Mouse (Mus musculus): Measurements from ENCODE around the gene Fam178b. TPM values are rescaled to one million over a fixed set of nuclear protein-coding genes. Genes with fewer than 3 reads are reported as not detected.
"Not testable (repeated sequence)": the region's sequence is repeated elsewhere in the genome, so short reads cannot be mapped to it uniquely, and the experiment has no call there.

Fam178b gene
- polyA plus RNA-seq, 1 experiment from 2014 or later = not detected

DNA sequence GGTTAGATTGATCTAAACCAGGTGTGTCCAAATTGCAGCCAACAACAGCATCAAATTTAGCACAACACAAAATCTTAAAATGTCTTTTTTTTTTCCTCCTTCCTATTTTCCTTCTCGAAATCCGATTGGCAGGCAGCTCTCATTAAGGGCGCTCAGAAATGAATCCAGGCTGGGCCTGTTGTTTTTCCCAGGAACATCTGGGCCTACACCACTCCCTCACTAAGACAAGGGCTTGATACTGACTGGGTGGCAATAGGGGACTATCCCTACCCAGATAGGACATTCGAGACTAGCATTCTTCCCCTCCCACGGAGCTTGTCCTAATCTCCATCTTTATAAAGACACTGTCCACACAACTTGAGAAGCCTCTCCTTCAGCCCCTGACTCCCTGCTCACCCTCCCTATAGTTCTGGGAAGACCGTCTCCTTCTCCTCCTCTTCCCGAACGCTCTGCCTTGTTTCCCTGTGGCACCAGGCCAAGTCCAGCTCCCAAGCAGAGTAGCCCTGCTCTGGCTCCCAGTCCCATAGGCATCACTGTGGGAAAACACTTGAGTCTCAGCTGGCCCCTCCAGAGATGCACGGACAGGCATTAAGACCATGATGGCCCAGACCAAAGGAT lies 134.9 kb downstream of the Fam178b start:
- Histone ChIP-seq H3K27ac (no peak overlapping the region), H3K4me3 (ENCODE audit: inconsistent target) (no peak overlapping the region), H3K36me3 (ENCODE audit: inconsistent target) (peaks cover 18% of the 10 kb centered on the region; the same call in 1 of the 2 replicates), H3K79me2 (ENCODE audit: inconsistent target) (peaks cover 16% of the 10 kb centered on the region; the same call in 1 of the 2 replicates)
- WGBS (ENCODE audit: missing documents) = 90% methylated on average over 9 of the region's 9 CpGs

DNA sequence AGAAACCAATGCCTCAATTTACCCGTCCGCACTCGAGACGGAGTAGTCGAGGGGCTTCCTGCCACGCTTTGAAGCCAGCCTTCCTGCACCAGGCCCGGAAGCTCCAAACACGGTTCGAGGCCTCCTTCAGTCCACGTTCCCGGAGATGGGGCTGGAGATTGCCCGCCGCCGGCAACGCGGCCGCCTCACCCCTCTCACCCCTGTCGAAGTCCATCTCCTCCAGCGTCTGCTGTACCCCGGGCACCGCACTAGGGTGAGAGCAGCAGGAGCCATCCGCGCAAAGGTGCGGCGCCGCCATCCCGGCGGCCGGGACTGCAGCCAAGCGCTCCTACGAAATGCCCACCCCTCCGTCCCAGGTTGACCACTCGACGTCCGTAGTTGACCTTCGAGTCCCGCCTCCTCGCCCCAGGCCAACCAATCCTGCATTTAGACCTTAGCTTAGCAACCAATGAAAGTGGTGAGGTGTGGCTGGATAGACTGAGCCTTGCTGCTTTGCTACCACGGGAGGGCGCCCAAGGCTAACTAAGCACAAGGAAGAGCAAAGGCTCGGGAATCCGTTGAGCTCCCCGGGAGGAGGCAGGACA lies 136.0 kb downstream of the Fam178b start, which contains the start of gene Ankrd39:
Gene Ankrd39, minus strand, starts transcription at position 558 of the 584 bp plus-strand sequence.
- Histone ChIP-seq H3K27ac (0 out of 2 replicates have a peak within 1 kb of the TSS, but pooled peaks have one; percentile 4), H3K79me2 (ENCODE audit: inconsistent target) (peaks cover 16% of the 10 kb centered on the region; the same call in 1 of the 2 replicates), H3K36me3 (ENCODE audit: inconsistent target) (peaks cover 7% of the 10 kb centered on the region; the same call in 1 of the 2 replicates), H3K4me3 (ENCODE audit: inconsistent target) (peak within 1 kb of the TSS; percentile 69)
- under 1% methylated on average over 43 of the region's 43 CpGs for WGBS (ENCODE audit: missing documents)

DNA sequence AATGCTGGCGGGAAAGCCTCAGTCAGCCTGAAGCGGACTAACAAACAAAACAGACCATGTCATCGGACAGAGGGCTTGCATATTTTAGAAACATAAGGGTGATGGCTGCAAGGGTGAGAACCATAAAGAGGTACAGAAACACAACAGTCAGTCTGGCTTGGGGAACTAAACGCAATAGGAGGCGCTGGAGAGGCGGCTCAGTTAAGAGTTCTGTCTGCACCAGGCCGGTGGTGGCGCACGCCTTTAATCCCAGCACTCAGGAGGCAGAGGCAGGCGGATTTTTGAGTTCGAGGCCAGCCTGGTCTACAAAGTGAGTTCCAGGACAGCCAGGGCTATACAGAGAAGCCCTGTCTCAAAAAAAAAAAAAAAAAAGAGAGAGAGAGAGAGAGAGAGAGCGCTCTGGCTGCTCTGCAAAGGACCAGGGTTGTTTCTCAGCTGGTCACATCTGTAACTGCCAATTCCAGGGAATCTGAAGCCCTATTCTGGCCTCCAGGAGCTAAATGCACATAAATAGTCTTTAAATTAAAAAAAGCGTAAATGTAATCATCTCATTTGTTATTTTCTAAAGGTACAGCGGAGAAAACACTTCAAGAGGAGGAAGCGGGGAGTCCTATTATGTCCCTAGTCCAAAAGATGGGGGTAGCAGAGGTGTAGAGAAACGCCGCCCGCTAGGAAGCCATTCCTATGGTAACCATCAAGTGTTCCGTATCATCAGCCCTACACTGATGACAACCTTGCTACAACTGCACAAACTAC lies 137.0 kb downstream of the Fam178b start:
- Histone ChIP-seq H3K79me2 (ENCODE audit: inconsistent target) (peaks cover 16% of the 10 kb centered on the region; the same call in 1 of the 2 replicates), H3K36me3 (ENCODE audit: inconsistent target) (peaks cover 7% of the 10 kb centered on the region; the same call in 1 of the 2 replicates), H3K4me3 (ENCODE audit: inconsistent target) (peak overlapping the region; percentile 69), H3K27ac (no peak overlapping the region)
- 62% methylated on average over 12 of the region's 19 CpGs for whole genome bisulfite sequencing (ENCODE audit: missing documents)

DNA sequence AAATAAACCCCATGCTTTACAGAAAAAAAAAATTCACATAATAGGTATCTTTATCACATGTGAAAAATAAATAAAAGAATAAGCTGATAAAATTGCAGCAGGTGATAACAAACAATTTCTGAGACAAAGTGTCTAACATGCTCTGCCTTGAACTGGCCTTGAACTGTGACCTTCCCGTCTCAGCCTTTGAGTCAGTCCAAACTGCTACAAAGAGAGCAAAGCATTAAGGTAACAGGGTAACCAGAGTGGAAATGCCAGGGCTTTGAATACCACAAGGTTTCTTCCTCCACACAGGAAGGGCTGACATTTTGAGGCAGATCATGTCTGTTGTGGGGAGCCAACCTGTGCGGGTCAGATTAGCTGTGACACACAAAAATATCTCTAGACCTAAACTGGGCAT lies 137.6 kb downstream of the Fam178b start:
- WGBS (ENCODE audit: missing documents) = 72% methylated on average over 2 of the region's 2 CpGs
- Histone ChIP-seq H3K27ac (no peak overlapping the region), H3K36me3 (ENCODE audit: inconsistent target) (peaks cover 12% of the 10 kb centered on the region; the same call in 1 of the 2 replicates)

DNA sequence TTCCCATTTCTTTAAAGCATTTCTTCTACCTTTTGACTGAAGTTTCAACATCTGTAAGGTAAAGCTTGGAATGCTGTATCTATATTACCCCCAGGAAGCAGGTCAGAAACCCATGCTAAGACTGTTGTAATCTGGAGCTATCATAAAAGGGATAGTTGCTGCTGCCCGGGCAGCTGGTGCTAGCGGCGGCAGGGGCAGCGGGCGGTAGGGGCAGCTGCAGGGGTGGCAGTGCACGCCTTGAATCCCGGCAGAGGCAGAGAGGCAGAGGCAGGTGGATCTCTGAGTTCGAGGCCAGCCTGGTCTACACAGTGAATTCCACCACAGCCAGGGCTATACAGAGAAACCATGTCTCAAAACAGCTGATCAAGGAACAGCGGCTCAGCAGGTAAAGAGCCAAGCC lies 140.1 kb downstream of the Fam178b start:
- Histone ChIP-seq H3K79me2 (ENCODE audit: inconsistent target) (peaks cover 16% of the 10 kb centered on the region; the same call in 1 of the 2 replicates), H3K36me3 (ENCODE audit: inconsistent target) (peaks cover 28% of the 10 kb centered on the region), H3K27ac (no peak overlapping the region), H3K4me3 (ENCODE audit: inconsistent target) (no peak overlapping the region)
- WGBS (ENCODE audit: missing documents) = 92% methylated on average over 8 of the region's 9 CpGs

More for the DNA sequence above, 137.6 kb downstream of the Fam178b start:
- Histone ChIP-seq H3K4me3 (ENCODE audit: inconsistent target) (no peak overlapping the region), H3K79me2 (ENCODE audit: inconsistent target) (peaks cover 16% of the 10 kb centered on the region; the same call in 1 of the 2 replicates)

DNA sequence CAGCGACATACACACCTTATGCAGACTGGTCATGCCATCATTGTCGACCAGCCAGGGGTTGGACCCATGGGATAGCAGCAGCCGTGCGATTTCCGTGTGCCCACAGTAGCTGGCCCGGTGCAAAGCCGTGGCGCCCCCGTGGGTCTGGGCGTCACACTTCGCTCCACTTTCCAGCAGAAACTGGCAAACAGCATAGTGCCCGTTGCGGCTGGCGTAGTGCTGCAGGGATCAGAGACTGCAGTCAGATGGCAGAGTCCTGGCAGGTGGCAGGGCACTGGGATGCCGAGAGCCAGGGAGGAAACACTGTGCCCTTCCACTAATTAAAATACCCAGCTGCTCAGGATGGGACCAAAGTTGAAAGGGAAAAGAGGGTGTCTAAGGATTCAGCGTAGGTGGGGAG lies 141.1 kb downstream of the Fam178b start:
- H3K4me3 ChIP-seq (ENCODE audit: inconsistent target) = no peak overlapping the region
- peaks cover 16% of the 10 kb centered on the region; the same call in 1 of the 2 replicates for H3K79me2 ChIP-seq (ENCODE audit: inconsistent target)
- WGBS (ENCODE audit: missing documents) = 95% methylated on average over 16 of the region's 16 CpGs
- H3K27ac ChIP-seq = no peak overlapping the region
- peaks cover 28% of the 10 kb centered on the region for H3K36me3 ChIP-seq (ENCODE audit: inconsistent target)

DNA sequence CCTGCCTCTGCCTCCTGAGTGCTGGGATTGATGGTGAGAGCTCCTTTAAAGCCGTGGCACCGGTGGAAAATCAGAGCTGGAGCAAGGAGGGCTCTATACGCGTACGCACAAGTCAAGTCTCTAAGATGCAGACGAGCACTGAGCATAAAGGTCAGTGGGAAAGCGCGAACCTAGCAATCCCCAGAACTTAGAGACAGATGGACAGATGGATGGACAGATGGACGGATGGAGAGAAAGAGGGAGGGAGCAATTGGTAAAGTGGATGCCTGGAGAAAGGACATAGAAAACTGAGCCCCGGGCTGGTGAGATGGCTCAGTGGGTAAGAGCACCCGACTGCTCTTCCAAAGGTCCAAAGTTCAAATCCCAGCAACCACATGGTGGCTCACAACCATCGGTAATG lies 142.2 kb downstream of the Fam178b start:
- 99% methylated on average over 11 of the region's 12 CpGs for WGBS (ENCODE audit: missing documents)
- peaks cover 8% of the 10 kb centered on the region; the same call in 1 of the 2 replicates for H3K79me2 ChIP-seq (ENCODE audit: inconsistent target)
- H3K36me3 ChIP-seq (ENCODE audit: inconsistent target) = peaks cover 28% of the 10 kb centered on the region
- H3K27ac ChIP-seq = no peak overlapping the region
- H3K4me3 ChIP-seq (ENCODE audit: inconsistent target) = no peak overlapping the region

DNA sequence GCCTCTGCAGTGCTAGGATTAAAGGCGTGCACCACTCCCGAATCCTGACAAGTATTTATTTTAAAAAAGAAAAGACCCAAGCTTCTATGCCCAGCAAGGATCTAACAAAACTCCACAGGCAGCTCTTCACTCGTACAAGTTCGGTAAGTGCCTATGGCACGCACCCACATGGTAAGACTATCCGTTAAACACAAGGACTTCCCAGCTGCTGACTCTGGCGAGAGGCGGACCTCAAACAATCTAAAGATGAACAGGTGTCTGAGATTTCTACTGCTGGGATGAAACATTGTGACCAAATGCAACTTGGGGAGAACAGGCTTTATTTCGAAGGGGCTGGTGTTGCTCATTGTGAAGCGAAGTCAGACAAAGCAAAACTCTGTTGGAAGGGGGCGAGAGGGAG lies 142.9 kb downstream of the Fam178b start:
- no peak overlapping the region for H3K4me3 ChIP-seq (ENCODE audit: inconsistent target)
- H3K36me3 ChIP-seq (ENCODE audit: inconsistent target) = peaks cover 28% of the 10 kb centered on the region
- H3K27ac ChIP-seq = no peak overlapping the region
- H3K79me2 ChIP-seq (ENCODE audit: inconsistent target) = peaks cover under 1% of the 10 kb centered on the region; the same call in 1 of the 2 replicates
- WGBS (ENCODE audit: missing documents) = 93% methylated on average over 11 of the region's 11 CpGs

DNA sequence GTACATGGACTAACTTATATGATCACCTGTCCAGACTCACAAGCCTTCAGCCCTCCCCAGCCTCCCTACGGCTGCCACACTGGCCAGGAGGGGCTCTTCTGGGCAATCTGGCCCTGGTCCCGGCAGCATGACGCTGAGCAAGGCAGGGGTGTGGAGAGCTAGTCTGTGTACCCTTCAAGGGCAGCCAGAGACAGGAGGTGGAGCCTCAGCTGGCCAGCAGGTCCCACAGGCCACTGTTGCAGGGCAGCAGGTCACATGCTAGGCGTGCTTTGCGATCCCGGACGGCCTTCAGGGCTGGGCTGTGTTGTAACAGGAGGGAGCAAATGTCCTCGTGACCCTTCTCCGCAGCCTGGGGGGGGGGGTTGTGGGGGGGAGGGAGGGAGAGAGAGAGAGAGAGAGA lies 143.8 kb downstream of the Fam178b start, which contains the start of gene Gm42417:
Gene Gm42417, minus strand, starts transcription at position 244 of the 400 bp plus-strand sequence.
- Histone ChIP-seq H3K4me3 (ENCODE audit: inconsistent target) (no peak within 1 kb of the TSS), H3K79me2 (ENCODE audit: inconsistent target) (no peaks in the 10 kb centered on the region), H3K27ac (no peak within 1 kb of the TSS), H3K36me3 (ENCODE audit: inconsistent target) (peaks cover 28% of the 10 kb centered on the region)
- WGBS (ENCODE audit: missing documents) = 94% methylated on average over 7 of the region's 9 CpGs

DNA sequence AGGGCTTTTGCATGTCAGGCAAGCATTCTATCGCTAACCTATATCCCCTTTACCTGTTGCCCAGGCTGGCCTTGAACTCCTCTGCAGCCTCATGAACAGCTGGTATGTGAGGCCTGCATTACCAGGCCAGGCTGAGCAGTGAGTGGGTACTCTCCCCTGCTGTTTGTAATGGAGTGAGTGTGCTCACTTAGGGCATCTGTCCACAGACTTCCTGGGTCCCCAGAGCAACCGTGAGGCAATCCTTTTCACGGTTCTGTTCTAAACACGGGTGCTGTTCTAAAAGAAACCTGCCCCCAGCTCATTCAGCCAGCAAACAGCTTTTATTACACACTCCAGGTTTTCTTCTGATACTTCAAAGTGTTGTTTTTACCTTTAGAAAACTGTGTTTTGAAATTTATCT lies 144.3 kb downstream of the Fam178b start:
- no peaks in the 10 kb centered on the region for H3K79me2 ChIP-seq (ENCODE audit: inconsistent target)
- WGBS (ENCODE audit: missing documents) = 76% methylated on average over 4 of the region's 4 CpGs
- no peak overlapping the region for H3K27ac ChIP-seq
- peaks cover 28% of the 10 kb centered on the region for H3K36me3 ChIP-seq (ENCODE audit: inconsistent target)
- no peak overlapping the region for H3K4me3 ChIP-seq (ENCODE audit: inconsistent target)

DNA sequence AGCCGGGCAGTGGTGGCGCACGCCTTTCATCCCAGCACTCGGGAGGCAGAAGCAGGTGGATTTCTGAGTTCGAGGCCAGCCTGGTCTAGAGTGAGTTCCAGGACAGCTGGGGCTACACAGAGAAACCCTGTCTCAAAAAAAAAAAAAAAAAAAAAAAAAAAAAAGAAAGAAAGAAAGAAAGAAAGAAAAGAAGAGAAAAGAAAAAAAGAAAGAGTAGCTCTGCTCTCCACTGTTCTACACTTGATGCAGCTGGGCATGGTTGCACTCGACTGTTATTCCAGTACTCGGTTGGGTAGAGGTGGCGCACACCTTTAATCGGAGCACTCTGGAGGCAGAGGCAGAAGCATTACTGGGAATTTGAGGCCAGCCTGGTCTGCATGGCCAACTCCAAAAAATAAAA lies 146.2 kb downstream of the Fam178b start, which contains the start of gene Ankrd23:
Gene Ankrd23, minus strand, starts transcription at position 101 of the 400 bp plus-strand sequence.
- 93% methylated on average over 9 of the region's 9 CpGs for WGBS (ENCODE audit: missing documents)
- H3K79me2 ChIP-seq (ENCODE audit: inconsistent target); H3K4me3 ChIP-seq (ENCODE audit: inconsistent target); H3K27ac ChIP-seq: not testable (repeated sequence)
- H3K36me3 ChIP-seq (ENCODE audit: inconsistent target) = peaks cover 27% of the 10 kb centered on the region

DNA sequence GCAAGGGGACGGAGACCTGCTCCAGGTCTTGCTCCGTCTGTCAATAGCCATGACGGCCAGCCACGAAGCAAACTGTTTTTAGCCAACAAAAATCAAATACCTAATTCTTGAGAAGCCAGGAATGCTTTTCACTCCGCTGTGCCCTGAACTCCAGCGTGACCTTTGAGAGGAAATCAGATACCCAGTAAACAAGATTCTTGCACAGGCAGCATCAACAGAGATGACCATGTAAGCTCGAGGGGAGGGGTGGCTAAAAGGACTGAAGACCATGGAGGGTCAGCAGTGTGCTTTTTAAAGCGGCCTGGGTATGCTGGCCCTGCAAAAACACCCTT lies 146.6 kb downstream of the Fam178b start:
- WGBS (ENCODE audit: missing documents) = 95% methylated on average over 8 of the region's 8 CpGs
- no peak overlapping the region for H3K27ac ChIP-seq
- peaks cover 23% of the 10 kb centered on the region for H3K36me3 ChIP-seq (ENCODE audit: inconsistent target)
- H3K79me2 ChIP-seq (ENCODE audit: inconsistent target) = no peaks in the 10 kb centered on the region
- H3K4me3 ChIP-seq (ENCODE audit: inconsistent target) = no peak overlapping the region

DNA sequence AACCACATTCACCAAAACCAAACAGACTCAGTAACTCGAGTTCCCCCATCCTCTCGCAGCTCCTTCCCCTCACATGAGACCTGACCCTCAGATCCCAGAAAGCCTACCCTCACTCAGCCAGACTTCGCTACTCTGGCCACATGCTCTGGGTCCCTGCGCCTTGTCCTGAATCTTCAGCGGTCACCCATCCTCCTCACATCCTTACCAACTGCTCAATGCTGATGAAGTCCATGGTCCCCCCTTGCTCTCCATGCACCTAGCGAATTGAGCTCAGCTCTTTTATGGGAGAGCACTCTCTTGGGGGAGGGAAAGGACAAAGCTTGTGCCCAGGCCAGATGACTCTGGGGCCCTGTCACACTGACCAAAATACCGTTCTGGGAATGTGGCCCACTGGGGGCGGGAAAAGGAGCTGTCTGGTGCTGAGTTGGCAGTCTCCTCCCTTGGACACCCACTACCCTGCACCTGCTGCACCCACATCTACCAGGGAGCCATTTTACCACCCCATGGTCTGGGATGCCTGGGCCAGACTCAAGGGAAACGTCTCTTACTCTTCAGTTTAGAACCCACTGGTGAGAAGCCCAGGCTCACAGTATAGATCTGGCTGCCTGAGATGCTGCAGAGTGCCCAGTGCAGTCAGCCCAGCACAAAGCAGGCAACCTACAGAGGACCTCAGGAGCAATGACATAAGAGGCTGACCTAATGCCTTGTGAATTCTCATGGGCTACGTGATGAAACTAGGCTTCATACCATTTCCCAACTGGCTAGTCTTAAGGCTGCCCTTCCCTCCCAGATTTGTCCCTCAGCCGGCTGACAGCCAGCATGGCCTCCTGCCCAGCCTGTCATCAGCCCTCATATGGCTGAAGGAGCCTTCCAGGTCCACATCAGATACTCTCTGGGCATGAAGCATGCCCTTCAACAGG lies 147.2 kb downstream of the Fam178b start:
- Histone ChIP-seq H3K79me2 (ENCODE audit: inconsistent target) (no peaks in the 10 kb centered on the region), H3K27ac (no peak overlapping the region), H3K4me3 (ENCODE audit: inconsistent target) (no peak overlapping the region), H3K36me3 (ENCODE audit: inconsistent target) (peaks cover 19% of the 10 kb centered on the region)
- 93% methylated on average over 11 of the region's 11 CpGs for WGBS (ENCODE audit: missing documents)

DNA sequence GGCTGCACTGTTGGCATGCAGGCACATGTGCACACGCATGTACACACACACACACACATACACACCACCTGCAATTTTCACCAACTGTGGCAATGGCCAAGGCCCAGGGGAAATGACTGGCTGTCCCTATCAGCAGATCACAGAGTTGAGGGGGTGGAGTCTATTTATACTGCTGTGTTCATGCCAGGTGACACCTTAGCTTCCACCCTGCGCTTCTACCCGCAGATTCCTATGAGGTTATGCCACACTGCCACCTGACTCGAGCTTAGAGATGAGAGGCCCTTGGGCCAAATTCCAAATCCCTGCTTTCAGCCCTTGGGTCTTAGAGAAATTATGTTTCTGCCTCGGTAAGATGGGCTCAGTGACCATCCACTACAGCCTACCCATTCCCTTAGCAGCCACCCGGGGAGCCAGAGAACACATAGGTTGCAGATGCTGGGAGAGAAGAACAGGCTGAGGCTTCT lies 148.4 kb downstream of the Fam178b start:
- Histone ChIP-seq H3K27ac (no peak overlapping the region), H3K36me3 (ENCODE audit: inconsistent target) (peaks cover 12% of the 10 kb centered on the region), H3K79me2 (ENCODE audit: inconsistent target) (no peaks in the 10 kb centered on the region), H3K4me3 (ENCODE audit: inconsistent target) (no peak overlapping the region)
- WGBS (ENCODE audit: missing documents) = 34% methylated on average over 6 of the region's 6 CpGs
